Mouse (Mus musculus): ENCODE measurements around the gene Nln.
A peak's percentile ranks its signal among the peaks of the same experiment; 100 is the strongest.

Nln gene

GRCm38 (mm10) chr13:104095955-104096354, 13.5 kb downstream of the Nln start:
- DNase-seq, result no peak

GRCm38 (mm10) chr13:104094531-104095385, 14.7 kb downstream of the Nln start:
- no peak for DNase-seq

GRCm38 (mm10) chr13:104091734-104092133, 17.7 kb downstream of the Nln start:
- DNase-seq, result no peak

- DNase-seq, result peak; percentile 54
These were observed 20.0 kb downstream of the Nln start for GRCm38 (mm10) chr13:104089387-104089786.

- no peak for DNase-seq
These were observed 24.8 kb downstream of the Nln start for GRCm38 (mm10) chr13:104084600-104084999.

- DNase-seq, result no peak
These were observed 26.9 kb downstream of the Nln start for GRCm38 (mm10) chr13:104082504-104082903.

- no peak for DNase-seq
These were observed 32.4 kb downstream of the Nln start for GRCm38 (mm10) chr13:104076993-104077392.

- peak; percentile 75 for DNase-seq
These were observed 34.7 kb downstream of the Nln start for GRCm38 (mm10) chr13:104074731-104075130.

- DNase-seq, result no peak
These were observed 35.2 kb downstream of the Nln start for GRCm38 (mm10) chr13:104074230-104074629.

- no peak for DNase-seq
These were observed 37.1 kb downstream of the Nln start for GRCm38 (mm10) chr13:104072351-104072750.

- no peak for DNase-seq
These were observed 38.7 kb downstream of the Nln start for GRCm38 (mm10) chr13:104070703-104071102.

- peak; percentile 14 for DNase-seq
These were observed 40.2 kb downstream of the Nln start for GRCm38 (mm10) chr13:104069216-104069615.

GRCm38 (mm10) chr13:104065649-104066347, 43.6 kb downstream of the Nln start:
- no peak for DNase-seq

- DNase-seq, result no peak
These were observed 46.4 kb downstream of the Nln start for GRCm38 (mm10) chr13:104063061-104063460.

GRCm38 (mm10) chr13:104061975-104062750, 47.3 kb downstream of the Nln start:
- peak; percentile 30 for DNase-seq

- DNase-seq, result no peak
These were observed 49.2 kb downstream of the Nln start for GRCm38 (mm10) chr13:104060231-104060630.

- DNase-seq, result no peak
These were observed 49.9 kb downstream of the Nln start for GRCm38 (mm10) chr13:104059536-104059935.

- DNase-seq, result no peak
These were observed 50.7 kb downstream of the Nln start for GRCm38 (mm10) chr13:104058761-104059160.

GRCm38 (mm10) chr13:104052271-104052753, 57.1 kb downstream of the Nln start:
- no peak for DNase-seq

GRCm38 (mm10) chr13:104048835-104049234, 60.6 kb downstream of the Nln start:
- DNase-seq, result peak; percentile 66

GRCm38 (mm10) chr13:104045108-104045507, 64.3 kb downstream of the Nln start:
- DNase-seq, result no peak

- no peak for DNase-seq
These were observed 65.1 kb downstream of the Nln start for GRCm38 (mm10) chr13:104044332-104044731.

GRCm38 (mm10) chr13:104042738-104043137, 66.7 kb downstream of the Nln start:
- no peak for DNase-seq
